Mouse (Mus musculus): Measurements from ENCODE around the gene Foxp1. TPM values are rescaled to one million over a fixed set of nuclear protein-coding genes. Genes with fewer than 3 reads are reported as not detected.

The Foxp1 gene
- polyA plus RNA-seq, 1 experiment from 2014 or later = 18.9 TPM

DNA sequence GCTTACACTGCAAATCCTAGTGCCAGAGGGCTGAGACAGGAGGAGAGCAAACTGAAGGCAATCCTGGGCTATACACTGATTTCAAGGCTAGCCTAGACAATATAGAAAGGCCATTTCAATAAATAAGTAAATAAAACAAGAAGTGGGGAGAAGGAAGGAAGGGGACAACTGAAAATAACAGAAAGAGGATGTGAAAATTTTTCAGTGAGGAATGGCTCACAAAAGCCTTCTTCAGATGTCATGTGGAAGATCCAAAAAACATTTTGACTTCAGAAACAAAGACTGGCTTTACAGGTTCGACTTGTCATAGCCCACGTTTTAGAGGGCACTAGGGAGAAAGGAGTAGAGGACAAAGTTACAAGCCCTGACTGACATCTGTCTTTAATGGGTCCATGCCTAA is 335.1 kb downstream of the Foxp1 start:
- H3K4me3 ChIP-seq (ENCODE audit: low read depth, low read length) = no peak overlapping the region
- 47% methylated on average over 2 of the region's 2 CpGs for WGBS (ENCODE audit: insufficient replicate concordance)
- H3K9ac ChIP-seq (replicated peaks) = no peak overlapping the region
- DNase-seq (no peak), ATAC-seq (no peak)
- TF ChIP-seq CTCF (IDR thresholded peaks at IDR 0.05; ENCODE audit: low read depth) = no peak
- no peak for TF ChIP-seq EP300 (IDR thresholded peaks at IDR 0.05; ENCODE audit: low read depth)
- no peak overlapping the region for H3K4me2 ChIP-seq (ENCODE audit: low read depth, low read length)
- no peaks in the 10 kb centered on the region for H3K27me3 ChIP-seq (ENCODE audit: insufficient read depth, low read length)
- H3K9me3 ChIP-seq (ENCODE audit: low read length) = no peaks in the 10 kb centered on the region
- H3K36me3 ChIP-seq (replicated peaks; ENCODE audit: insufficient read depth, low read length) = no peaks in the 10 kb centered on the region
- peaks cover 20% of the 10 kb centered on the region for H3K4me1 ChIP-seq (ENCODE audit: insufficient read depth)
- no peak overlapping the region for H3K27ac ChIP-seq (ENCODE audit: low read depth)

DNA sequence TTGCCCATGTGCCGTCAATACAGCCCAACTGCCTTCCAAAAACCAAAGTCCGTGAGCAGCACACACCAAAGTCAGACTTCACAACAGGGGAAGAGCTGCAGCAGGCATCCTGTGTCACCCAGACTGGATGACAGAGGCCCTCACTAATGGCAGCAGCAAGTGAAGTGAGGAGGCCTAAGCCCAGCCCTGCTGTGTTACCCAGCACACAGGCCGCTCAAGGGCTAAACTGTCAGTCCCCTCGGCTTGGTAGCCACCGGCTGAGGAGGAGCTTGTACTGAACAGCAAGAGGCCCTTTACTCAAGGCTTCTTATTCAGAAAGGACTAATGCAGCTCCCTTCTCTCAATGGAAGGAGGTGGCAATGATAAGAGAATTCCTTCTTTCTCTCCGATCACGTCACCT is 336.0 kb downstream of the Foxp1 start:
- TF ChIP-seq EP300 (IDR thresholded peaks at IDR 0.05; ENCODE audit: low read depth) (no peak), CTCF (IDR thresholded peaks at IDR 0.05; ENCODE audit: low read depth) (no peak)
- Histone ChIP-seq H3K4me2 (ENCODE audit: low read depth, low read length) (no peak overlapping the region), H3K36me3 (replicated peaks; ENCODE audit: insufficient read depth, low read length) (no peaks in the 10 kb centered on the region), H3K4me1 (ENCODE audit: insufficient read depth) (peaks cover 16% of the 10 kb centered on the region), H3K4me3 (ENCODE audit: low read depth, low read length) (no peak overlapping the region), H3K27me3 (ENCODE audit: insufficient read depth, low read length) (no peaks in the 10 kb centered on the region), H3K9me3 (ENCODE audit: low read length) (no peaks in the 10 kb centered on the region), H3K27ac (ENCODE audit: low read depth) (no peak overlapping the region), H3K9ac (replicated peaks) (no peak overlapping the region)
- no peak for DNase-seq
- WGBS (ENCODE audit: insufficient replicate concordance) = 63% methylated on average over 7 of the region's 7 CpGs
- no peak for ATAC-seq

DNA sequence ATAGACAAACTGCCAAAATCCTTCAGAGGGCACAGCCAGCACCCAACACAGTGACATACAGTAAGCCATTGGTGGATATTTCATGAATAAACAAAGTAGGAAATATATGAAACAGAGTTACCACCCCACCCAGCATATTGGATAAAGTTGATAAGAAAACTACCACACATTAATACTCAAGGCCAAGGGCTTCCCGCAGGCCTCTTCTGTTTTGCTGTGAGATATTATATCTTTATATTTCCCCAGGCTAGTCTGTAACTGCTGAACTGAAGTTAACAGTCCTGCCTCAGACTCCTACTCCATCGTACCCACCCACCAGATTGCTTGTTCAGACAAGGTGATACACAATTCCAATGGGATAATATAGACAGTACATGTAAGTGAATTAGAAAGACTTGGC is 336.7 kb downstream of the Foxp1 start:
- H3K4me1 ChIP-seq (ENCODE audit: insufficient read depth) = peaks cover 14% of the 10 kb centered on the region
- WGBS (ENCODE audit: insufficient replicate concordance) = 48% methylated on average over 2 of the region's 2 CpGs

DNA sequence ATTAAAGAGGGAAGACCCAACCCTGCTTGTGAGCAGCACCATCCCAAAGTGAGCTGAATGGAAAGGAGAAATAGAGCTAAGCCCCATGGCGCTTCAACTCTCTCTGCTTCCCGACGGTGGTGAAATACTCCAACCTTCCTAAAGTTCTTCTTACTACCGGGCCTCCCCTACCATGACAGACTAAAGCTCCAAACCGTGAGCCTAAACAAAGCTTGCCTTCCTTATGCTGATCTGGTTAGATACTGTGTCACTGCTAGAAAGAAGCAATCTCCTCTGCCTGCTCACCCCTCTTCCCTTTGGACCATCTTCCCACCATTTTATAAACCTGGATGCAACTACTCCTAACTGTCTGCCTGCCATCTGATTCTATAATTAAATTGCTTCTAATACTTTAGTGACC is 338.5 kb downstream of the Foxp1 start:
- DNase-seq (no peak), ATAC-seq (no peak)
- Histone ChIP-seq H3K4me2 (ENCODE audit: low read depth, low read length) (no peak overlapping the region), H3K27ac (ENCODE audit: low read depth) (no peak overlapping the region), H3K27me3 (ENCODE audit: insufficient read depth, low read length) (no peaks in the 10 kb centered on the region), H3K9me3 (ENCODE audit: low read length) (no peaks in the 10 kb centered on the region), H3K36me3 (replicated peaks; ENCODE audit: insufficient read depth, low read length) (no peaks in the 10 kb centered on the region), H3K4me3 (ENCODE audit: low read depth, low read length) (no peak overlapping the region), H3K4me1 (ENCODE audit: insufficient read depth) (peaks cover 14% of the 10 kb centered on the region), H3K9ac (replicated peaks) (no peak overlapping the region)
- no peak for TF ChIP-seq EP300 (IDR thresholded peaks at IDR 0.05; ENCODE audit: low read depth)
- no peak for TF ChIP-seq CTCF (IDR thresholded peaks at IDR 0.05; ENCODE audit: low read depth)
- WGBS (ENCODE audit: insufficient replicate concordance) = 88% methylated on average over 5 of the region's 5 CpGs

More for the DNA sequence above, 336.7 kb downstream of the Foxp1 start:
- Histone ChIP-seq H3K36me3 (replicated peaks; ENCODE audit: insufficient read depth, low read length) (no peaks in the 10 kb centered on the region), H3K27me3 (ENCODE audit: insufficient read depth, low read length) (no peaks in the 10 kb centered on the region), H3K4me2 (ENCODE audit: low read depth, low read length) (no peak overlapping the region), H3K9me3 (ENCODE audit: low read length) (no peaks in the 10 kb centered on the region), H3K4me3 (ENCODE audit: low read depth, low read length) (no peak overlapping the region), H3K27ac (ENCODE audit: low read depth) (no peak overlapping the region), H3K9ac (replicated peaks) (no peak overlapping the region)
- ATAC-seq (no peak), DNase-seq (no peak)
- TF ChIP-seq CTCF (IDR thresholded peaks at IDR 0.05; ENCODE audit: low read depth) (no peak), EP300 (IDR thresholded peaks at IDR 0.05; ENCODE audit: low read depth) (no peak)

DNA sequence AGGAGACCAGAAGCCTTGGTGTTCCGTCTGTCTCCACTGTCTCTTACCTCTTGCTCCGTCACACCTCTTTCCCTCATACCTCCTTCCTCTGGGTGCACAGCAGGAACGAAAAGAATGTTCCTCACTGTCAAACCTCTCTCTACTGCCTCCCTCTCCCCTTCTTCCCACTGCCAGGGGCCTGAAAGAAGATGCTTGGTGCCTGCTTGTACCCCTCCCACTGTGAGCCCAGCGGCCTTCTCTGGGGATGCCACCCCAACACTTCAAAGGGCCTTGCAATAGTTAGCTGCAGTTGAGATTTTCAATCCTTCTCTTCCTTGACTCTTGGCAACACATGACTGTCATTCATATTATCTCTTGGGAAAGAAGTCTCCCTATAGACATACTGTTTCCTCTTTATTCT is 339.7 kb downstream of the Foxp1 start:
- no peak overlapping the region for H3K4me2 ChIP-seq (ENCODE audit: low read depth, low read length)
- ATAC-seq = no peak
- H3K9ac ChIP-seq (replicated peaks) = no peak overlapping the region
- peaks cover 8% of the 10 kb centered on the region for H3K4me1 ChIP-seq (ENCODE audit: insufficient read depth)
- no peaks in the 10 kb centered on the region for H3K36me3 ChIP-seq (replicated peaks; ENCODE audit: insufficient read depth, low read length)
- TF ChIP-seq EP300 (IDR thresholded peaks at IDR 0.05; ENCODE audit: low read depth) (no peak), CTCF (IDR thresholded peaks at IDR 0.05; ENCODE audit: low read depth) (no peak)
- no peak overlapping the region for H3K4me3 ChIP-seq (ENCODE audit: low read depth, low read length)
- H3K9me3 ChIP-seq (ENCODE audit: low read length) = no peaks in the 10 kb centered on the region
- H3K27me3 ChIP-seq (ENCODE audit: insufficient read depth, low read length) = no peaks in the 10 kb centered on the region
- WGBS (ENCODE audit: insufficient replicate concordance) = 88% methylated on average over 4 of the region's 4 CpGs
- DNase-seq = no peak
- H3K27ac ChIP-seq (ENCODE audit: low read depth) = no peak overlapping the region

DNA sequence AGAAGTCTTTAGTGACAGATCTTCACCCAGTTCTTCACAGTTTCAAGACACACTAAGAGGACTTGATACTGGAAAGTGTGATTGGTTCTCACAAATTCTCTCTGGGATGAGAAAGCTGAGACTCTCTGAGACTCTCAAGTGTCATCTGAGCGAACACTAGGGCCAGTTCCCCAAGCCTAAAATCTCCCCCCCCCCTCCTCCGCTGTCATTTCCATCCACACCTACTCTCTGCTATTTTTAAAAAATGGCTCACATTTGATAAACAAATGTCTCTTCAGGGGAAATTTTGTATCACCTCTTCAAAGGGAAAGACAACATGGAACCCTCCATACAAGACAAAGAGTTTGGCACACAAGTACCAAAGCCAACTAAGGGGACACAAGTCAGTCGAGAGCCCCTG is 346.3 kb downstream of the Foxp1 start:
- Histone ChIP-seq H3K27me3 (ENCODE audit: insufficient read depth, low read length) (no peaks in the 10 kb centered on the region), H3K9ac (replicated peaks) (no peak overlapping the region), H3K4me2 (ENCODE audit: low read depth, low read length) (no peak overlapping the region), H3K4me3 (ENCODE audit: low read depth, low read length) (no peak overlapping the region), H3K27ac (ENCODE audit: low read depth) (no peak overlapping the region), H3K9me3 (ENCODE audit: low read length) (no peaks in the 10 kb centered on the region), H3K36me3 (replicated peaks; ENCODE audit: insufficient read depth, low read length) (no peaks in the 10 kb centered on the region), H3K4me1 (ENCODE audit: insufficient read depth) (peaks cover 23% of the 10 kb centered on the region)
- DNase-seq = no peak
- 79% methylated on average over 3 of the region's 3 CpGs for WGBS (ENCODE audit: insufficient replicate concordance)
- TF ChIP-seq CTCF (IDR thresholded peaks at IDR 0.05; ENCODE audit: low read depth) (no peak), EP300 (IDR thresholded peaks at IDR 0.05; ENCODE audit: low read depth) (no peak)
- no peak for ATAC-seq

DNA sequence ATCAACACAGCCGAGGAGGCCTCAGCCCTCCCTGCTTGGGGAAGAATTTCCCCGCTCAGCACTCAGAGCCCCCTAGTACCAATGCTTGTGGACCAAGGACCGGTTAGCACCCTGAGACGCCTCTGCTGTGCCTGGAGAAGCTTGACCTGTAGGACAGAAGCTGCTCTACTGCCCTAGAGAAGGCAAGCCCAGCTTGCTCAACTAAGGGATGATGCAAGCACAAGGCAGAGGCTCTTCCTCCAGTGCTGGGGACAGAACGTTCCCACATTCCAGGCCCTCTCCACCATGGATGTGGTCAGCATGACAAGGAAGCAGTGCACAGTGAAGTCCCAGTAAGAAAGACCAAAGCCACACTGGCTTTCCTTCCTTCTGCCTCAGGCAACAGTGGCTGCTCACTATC is 347.1 kb downstream of the Foxp1 start:
- H3K4me3 ChIP-seq (ENCODE audit: low read depth, low read length) = no peak overlapping the region
- H3K27ac ChIP-seq (ENCODE audit: low read depth) = peak overlapping the region; percentile 67
- H3K4me1 ChIP-seq (ENCODE audit: insufficient read depth) = peaks cover 24% of the 10 kb centered on the region
- H3K4me2 ChIP-seq (ENCODE audit: low read depth, low read length) = peak overlapping the region; percentile 18; the same call in 1 of the 2 replicates
- 40% methylated on average over 5 of the region's 5 CpGs for WGBS (ENCODE audit: insufficient replicate concordance)
- no peak overlapping the region for H3K9ac ChIP-seq (replicated peaks)
- no peaks in the 10 kb centered on the region for H3K36me3 ChIP-seq (replicated peaks; ENCODE audit: insufficient read depth, low read length)
- DNase-seq (peak; percentile 49), ATAC-seq (peak; percentile 52; the same call in 1 of the 2 replicates)
- no peaks in the 10 kb centered on the region for H3K27me3 ChIP-seq (ENCODE audit: insufficient read depth, low read length)
- no peaks in the 10 kb centered on the region for H3K9me3 ChIP-seq (ENCODE audit: low read length)
- TF ChIP-seq EP300 (IDR thresholded peaks at IDR 0.05; ENCODE audit: low read depth) (peak; percentile 79), CTCF (IDR thresholded peaks at IDR 0.05; ENCODE audit: low read depth) (no peak)
